Mouse (Mus musculus) urinary bladder, postnatal 25 days (tissue): ENCODE data around the gene 1700021F05Rik.

Experiments
- DNase-seq: peaks from one replicate; pipeline ENCODE4 v3.0.0; 2022; ENCODE audit warnings: low spot score

The 1700021F05Rik gene

GRCm38 (mm10) chr10:43482021-43482420 is 58.8 kb downstream of the 1700021F05Rik start:
- no peak for DNase-seq

DNA sequence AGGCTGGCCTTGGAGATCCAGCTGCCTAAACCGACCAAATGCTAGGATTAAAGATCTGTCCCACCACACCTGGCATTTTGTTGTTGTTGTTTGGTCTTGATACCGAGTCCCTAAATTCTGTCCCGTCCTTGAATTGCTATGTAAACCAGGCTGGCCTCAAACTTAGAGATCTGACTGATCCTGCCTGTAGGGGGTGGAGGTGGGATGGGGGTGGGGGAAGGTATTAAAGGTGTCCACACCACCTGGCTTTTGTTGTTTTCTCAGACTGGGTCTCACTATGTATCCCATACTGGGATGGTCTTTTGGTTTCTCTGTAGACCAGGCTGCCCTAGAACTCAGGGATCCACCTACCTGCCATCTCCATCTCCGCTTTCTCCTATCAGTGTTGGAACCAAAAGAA is 59.6 kb downstream of the 1700021F05Rik start:
- no peak for DNase-seq

GRCm38 (mm10) chr10:43480227-43480849 is 60.5 kb downstream of the 1700021F05Rik start:
- DNase-seq, result no peak

DNA sequence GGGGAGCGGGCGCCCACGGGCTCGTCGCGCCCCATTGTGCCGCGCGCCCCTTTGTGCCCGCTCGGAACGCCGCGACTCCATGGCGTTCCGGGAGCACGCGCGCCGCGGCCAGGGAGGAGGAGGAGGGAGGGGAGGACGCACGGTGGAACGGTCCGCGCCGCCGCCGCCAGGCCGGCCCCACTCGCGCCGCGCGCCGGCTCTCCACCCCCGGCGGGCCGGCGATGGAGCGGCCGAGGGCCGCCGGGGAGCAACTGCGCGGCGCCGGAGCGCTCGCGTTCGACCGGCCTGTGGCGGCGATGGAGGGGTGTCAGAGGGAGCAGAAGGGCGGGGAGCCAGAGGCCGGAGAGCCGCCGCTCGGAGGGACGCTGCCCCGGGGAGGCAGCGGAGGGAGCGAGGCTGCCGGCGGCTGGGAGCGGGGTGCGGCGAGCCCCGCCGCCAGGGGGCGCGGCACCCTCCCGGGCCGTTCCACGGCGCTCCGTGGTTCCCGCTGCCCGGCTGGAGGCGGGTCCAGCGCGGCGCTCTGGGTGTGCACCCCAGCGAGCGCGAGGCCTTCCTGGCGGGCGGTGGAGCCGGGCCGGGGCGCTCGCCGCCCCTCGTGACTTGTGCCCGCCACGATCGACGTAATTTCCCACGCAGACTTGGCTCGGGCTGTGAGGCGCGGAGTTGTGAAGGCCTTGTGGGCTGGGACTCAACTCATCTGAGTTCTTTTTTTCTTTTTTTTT is 61.2 kb downstream of the 1700021F05Rik start:
- DNase-seq, result peak; percentile 87

- peak; percentile 64 for DNase-seq
Measured at GRCm38 (mm10) chr10:43478751-43479435, 61.9 kb downstream of the 1700021F05Rik start, which contains the start of gene Bend3. Bend3 (plus strand) TSS chr10:43478831.

GRCm38 (mm10) chr10:43477865-43478681 is 62.7 kb downstream of the 1700021F05Rik start:
- peak; percentile 44 for DNase-seq

DNA sequence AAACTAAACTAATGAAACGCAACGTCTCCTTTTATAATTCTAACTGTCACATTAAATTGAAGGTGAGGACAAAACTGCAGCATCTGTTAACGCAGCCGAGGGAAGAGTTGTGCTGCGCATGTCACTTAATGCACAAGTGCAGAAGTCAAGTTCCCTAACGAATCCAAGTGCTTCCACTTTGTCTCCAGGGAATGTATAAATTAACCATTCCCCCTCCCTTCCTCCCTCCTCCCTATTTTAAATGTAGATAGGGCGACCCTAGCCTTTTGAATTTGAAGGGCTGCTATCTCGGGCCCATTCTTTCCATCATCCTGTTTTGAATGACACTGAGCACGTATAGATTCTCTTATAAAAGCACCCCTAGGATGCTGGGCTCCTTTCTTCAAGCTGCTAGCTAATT is 63.3 kb downstream of the 1700021F05Rik start:
- DNase-seq, result no peak

DNA sequence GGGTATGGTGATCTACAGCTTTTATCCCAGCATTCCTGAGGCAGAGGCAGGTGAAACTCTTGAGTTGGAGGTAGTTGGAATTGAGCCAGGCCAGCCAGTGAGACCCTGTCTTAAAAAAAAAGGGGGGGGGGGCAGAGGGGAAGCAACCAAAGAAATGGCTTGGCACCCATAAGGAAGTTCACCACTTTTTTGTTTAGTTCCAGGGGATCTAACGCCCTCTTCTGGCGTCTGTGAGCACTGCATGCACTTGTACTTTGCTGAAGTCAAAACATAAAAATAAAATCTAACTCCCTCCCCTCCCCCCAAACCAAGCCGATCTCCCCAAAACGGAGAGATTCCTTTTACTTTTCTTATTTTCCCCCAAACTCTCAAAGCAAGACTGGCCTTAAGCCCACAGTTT is 65.4 kb downstream of the 1700021F05Rik start:
- DNase-seq, result no peak
